Mouse (Mus musculus): ENCODE data around the gene Tmem198b.

DNA sequence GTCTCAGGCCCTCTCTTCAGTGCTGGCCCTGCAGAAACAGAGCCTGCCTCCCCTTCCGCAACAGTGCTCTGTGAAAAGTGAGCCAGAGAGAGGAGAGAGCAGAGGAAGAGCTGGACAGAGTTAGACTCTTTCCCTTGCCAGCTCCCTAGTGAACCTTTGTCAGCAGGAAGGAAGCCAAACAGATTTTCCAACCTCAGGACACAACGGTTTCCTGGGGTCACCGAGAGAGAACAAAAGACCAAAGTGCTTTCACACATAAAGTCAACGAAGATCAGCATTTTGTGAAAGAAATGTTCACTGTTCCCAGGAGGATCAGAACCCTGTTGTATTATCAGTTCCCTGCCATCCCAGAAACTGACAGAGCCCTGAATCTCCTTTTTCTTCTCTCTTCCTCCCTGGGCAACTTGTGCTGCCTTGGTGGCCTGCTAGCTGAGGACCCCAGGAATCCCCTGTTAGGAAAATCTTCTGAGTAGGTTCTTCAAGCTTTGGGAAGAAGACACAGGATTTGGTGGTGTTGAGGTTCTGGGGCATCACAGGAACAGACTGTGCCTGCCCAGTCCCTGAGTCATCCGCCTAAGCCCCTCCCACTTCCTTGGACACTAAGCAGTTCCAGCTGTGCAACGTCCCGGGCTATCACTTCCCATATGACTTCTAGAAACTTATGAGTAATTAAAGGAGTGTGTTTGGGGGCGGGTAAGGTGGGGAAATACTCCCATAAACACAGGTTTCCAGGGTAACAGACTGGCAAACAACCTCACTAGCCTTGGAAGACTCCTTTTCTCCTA, 25.0 kb downstream of the Tmem198b start:
- TF ChIP-seq CTCF (IDR thresholded peaks at IDR 0.05; ENCODE audit: extremely low read depth, insufficient read depth, insufficient read length, insufficient replicate concordance) (no peak), POLR2A (IDR thresholded peaks at IDR 0.05; ENCODE audit: low read depth, low read length) (no peak)
